Mouse (Mus musculus): ENCODE measurements at regions not wholly inside any gene's neighbourhood (a gene's known extent, or its start where the extent isn't known, plus 50 kb on each side); places are given as distances from the start of the nearest gene placed in this dataset.

GRCm38 (mm10) chr10:112835970-112836369 lies 92.8 kb downstream of the Atxn7l3b start:
- no peak for TF ChIP-seq POLR2A (IDR thresholded peaks at IDR 0.05; ENCODE audit: borderline replicate concordance, extremely low read depth, insufficient read depth, insufficient read length)
- ATAC-seq (ENCODE audit: low FRiP score, low read depth) (no peak), DNase-seq (ENCODE audit: low spot score) (no peak)
- H3K36me3 ChIP-seq (ENCODE audit: control insufficient read depth, insufficient read depth, low read length), result no peaks in the 10 kb centered on the region
- H3K4me2 ChIP-seq (replicated peaks; ENCODE audit: low read depth, low read length, severe bottlenecking), result no peak overlapping the region
- no peaks in the 10 kb centered on the region for H3K9me3 ChIP-seq (ENCODE audit: control insufficient read depth, low read length)
- no peak overlapping the region for H3K4me3 ChIP-seq (replicated peaks; ENCODE audit: low read length)
- no peak overlapping the region for H3K27ac ChIP-seq (replicated peaks; ENCODE audit: low read depth, low read length)
- no peaks in the 10 kb centered on the region for H3K27me3 ChIP-seq (ENCODE audit: control insufficient read depth, insufficient read depth, low read length)
- 73% methylated on average over 9 of the region's 9 CpGs for WGBS
- no peaks in the 10 kb centered on the region for H3K4me1 ChIP-seq (ENCODE audit: control insufficient read depth, insufficient read depth, low read length)
- H3K9ac ChIP-seq (ENCODE audit: low read depth, low read length, severe bottlenecking), result no peak overlapping the region

GRCm38 (mm10) chr10:112835508-112835907 lies 93.3 kb downstream of the Atxn7l3b start:
- Histone ChIP-seq H3K27me3 (ENCODE audit: control insufficient read depth, insufficient read depth, low read length) (no peaks in the 10 kb centered on the region), H3K4me3 (replicated peaks; ENCODE audit: low read length) (no peak overlapping the region), H3K9ac (ENCODE audit: low read depth, low read length, severe bottlenecking) (no peak overlapping the region), H3K9me3 (ENCODE audit: control insufficient read depth, low read length) (no peaks in the 10 kb centered on the region), H3K27ac (replicated peaks; ENCODE audit: low read depth, low read length) (no peak overlapping the region), H3K4me2 (replicated peaks; ENCODE audit: low read depth, low read length, severe bottlenecking) (no peak overlapping the region), H3K4me1 (ENCODE audit: control insufficient read depth, insufficient read depth, low read length) (no peaks in the 10 kb centered on the region), H3K36me3 (ENCODE audit: control insufficient read depth, insufficient read depth, low read length) (no peaks in the 10 kb centered on the region)
- DNase-seq (ENCODE audit: low spot score) (no peak), ATAC-seq (ENCODE audit: low FRiP score, low read depth) (no peak)
- 61% methylated on average over 8 of the region's 8 CpGs for WGBS
- no peak for TF ChIP-seq POLR2A (IDR thresholded peaks at IDR 0.05; ENCODE audit: borderline replicate concordance, extremely low read depth, insufficient read depth, insufficient read length)

GRCm38 (mm10) chr10:112810181-112810580 lies 118.6 kb downstream of the Atxn7l3b start:
- 71% methylated on average over 1 of the region's 1 CpGs for WGBS
- Histone ChIP-seq H3K4me1 (ENCODE audit: control insufficient read depth, insufficient read depth, low read length) (no peaks in the 10 kb centered on the region), H3K9ac (ENCODE audit: low read depth, low read length, severe bottlenecking) (no peak overlapping the region), H3K4me3 (replicated peaks; ENCODE audit: low read length) (no peak overlapping the region), H3K27ac (replicated peaks; ENCODE audit: low read depth, low read length) (no peak overlapping the region), H3K4me2 (replicated peaks; ENCODE audit: low read depth, low read length, severe bottlenecking) (no peak overlapping the region), H3K27me3 (ENCODE audit: control insufficient read depth, insufficient read depth, low read length) (no peaks in the 10 kb centered on the region), H3K9me3 (ENCODE audit: control insufficient read depth, low read length) (no peaks in the 10 kb centered on the region), H3K36me3 (ENCODE audit: control insufficient read depth, insufficient read depth, low read length) (no peaks in the 10 kb centered on the region)
- DNase-seq (ENCODE audit: low spot score) (no peak), ATAC-seq (ENCODE audit: low FRiP score, low read depth) (no peak)
- no peak for TF ChIP-seq POLR2A (IDR thresholded peaks at IDR 0.05; ENCODE audit: borderline replicate concordance, extremely low read depth, insufficient read depth, insufficient read length)

GRCm38 (mm10) chr10:112803557-112803956 lies 125.2 kb downstream of the Atxn7l3b start:
- WGBS, result 51% methylated on average over 6 of the region's 6 CpGs
- DNase-seq (ENCODE audit: low spot score), result no peak
- no peak for ATAC-seq (ENCODE audit: low FRiP score, low read depth)
- Histone ChIP-seq H3K27ac (replicated peaks; ENCODE audit: low read depth, low read length) (no peak overlapping the region), H3K9ac (ENCODE audit: low read depth, low read length, severe bottlenecking) (no peak overlapping the region), H3K4me3 (replicated peaks; ENCODE audit: low read length) (no peak overlapping the region), H3K36me3 (ENCODE audit: control insufficient read depth, insufficient read depth, low read length) (no peaks in the 10 kb centered on the region), H3K4me1 (ENCODE audit: control insufficient read depth, insufficient read depth, low read length) (no peaks in the 10 kb centered on the region), H3K4me2 (replicated peaks; ENCODE audit: low read depth, low read length, severe bottlenecking) (no peak overlapping the region), H3K9me3 (ENCODE audit: control insufficient read depth, low read length) (no peaks in the 10 kb centered on the region), H3K27me3 (ENCODE audit: control insufficient read depth, insufficient read depth, low read length) (no peaks in the 10 kb centered on the region)
- no peak for TF ChIP-seq POLR2A (IDR thresholded peaks at IDR 0.05; ENCODE audit: borderline replicate concordance, extremely low read depth, insufficient read depth, insufficient read length)

- Histone ChIP-seq H3K27ac (replicated peaks; ENCODE audit: low read depth, low read length) (no peak overlapping the region), H3K9me3 (ENCODE audit: control insufficient read depth, low read length) (no peaks in the 10 kb centered on the region), H3K36me3 (ENCODE audit: control insufficient read depth, insufficient read depth, low read length) (no peaks in the 10 kb centered on the region), H3K4me3 (replicated peaks; ENCODE audit: low read length) (no peak overlapping the region), H3K4me2 (replicated peaks; ENCODE audit: low read depth, low read length, severe bottlenecking) (no peak overlapping the region), H3K9ac (ENCODE audit: low read depth, low read length, severe bottlenecking) (no peak overlapping the region), H3K27me3 (ENCODE audit: control insufficient read depth, insufficient read depth, low read length) (no peaks in the 10 kb centered on the region), H3K4me1 (ENCODE audit: control insufficient read depth, insufficient read depth, low read length) (no peaks in the 10 kb centered on the region)
- ATAC-seq (ENCODE audit: low FRiP score, low read depth) (no peak), DNase-seq (ENCODE audit: low spot score) (peak; percentile 63)
- 7% methylated on average over 5 of the region's 5 CpGs for WGBS
- no peak for TF ChIP-seq POLR2A (IDR thresholded peaks at IDR 0.05; ENCODE audit: borderline replicate concordance, extremely low read depth, insufficient read depth, insufficient read length)
These were observed 127.2 kb downstream of the Atxn7l3b start for GRCm38 (mm10) chr10:112801560-112801959.

- Histone ChIP-seq H3K4me1 (ENCODE audit: control insufficient read depth, insufficient read depth, low read length) (no peaks in the 10 kb centered on the region), H3K4me2 (replicated peaks; ENCODE audit: low read depth, low read length, severe bottlenecking) (no peak overlapping the region), H3K9me3 (ENCODE audit: control insufficient read depth, low read length) (no peaks in the 10 kb centered on the region), H3K27ac (replicated peaks; ENCODE audit: low read depth, low read length) (no peak overlapping the region), H3K27me3 (ENCODE audit: control insufficient read depth, insufficient read depth, low read length) (no peaks in the 10 kb centered on the region), H3K9ac (ENCODE audit: low read depth, low read length, severe bottlenecking) (no peak overlapping the region), H3K36me3 (ENCODE audit: control insufficient read depth, insufficient read depth, low read length) (no peaks in the 10 kb centered on the region), H3K4me3 (replicated peaks; ENCODE audit: low read length) (no peak overlapping the region)
- whole genome bisulfite sequencing, result 64% methylated on average over 7 of the region's 7 CpGs
- TF ChIP-seq POLR2A (IDR thresholded peaks at IDR 0.05; ENCODE audit: borderline replicate concordance, extremely low read depth, insufficient read depth, insufficient read length), result no peak
- no peak for ATAC-seq (ENCODE audit: low FRiP score, low read depth)
- DNase-seq (ENCODE audit: low spot score), result no peak
These were observed 130.2 kb downstream of the Atxn7l3b start for GRCm38 (mm10) chr10:112798603-112799002.

Measured in limb, embryonic 14.5 days (tissue).